Mouse (Mus musculus) CH12.LX (cell line): ENCODE data around the gene Ptprf. TPM values are rescaled to one million over a fixed set of nuclear protein-coding genes. Genes with fewer than 3 reads are reported as not detected.

Experiments
- DNase-seq: peaks from one replicate; pipeline ENCODE4 v3.0.0-alpha.2; 2013; ENCODE audit errors: extremely low read depth
- H3K27ac ChIP-seq: 2 replicates; pipeline ENCODE4 v1.5.1; 2012; ENCODE audit warnings: low read depth, mild to moderate bottlenecking, control low read depth, moderate library complexity; ENCODE audit not compliant: insufficient read depth
- H3K27me3 ChIP-seq: replicated peaks from 2 replicates; pipeline ENCODE3; 2012; ENCODE audit warnings: inconsistent platforms
- H3K36me3 ChIP-seq, 2 experiments: replicated peaks in 1 of 2; 2 replicates each; pipeline versions ENCODE3 to v1.6.1; 2012; ENCODE audit warnings: inconsistent platforms in 1 of 2, low read length in 1 of 2, mild to moderate bottlenecking in 1 of 2, mixed read lengths in 1 of 2, moderate library complexity in 1 of 2; ENCODE audit not compliant: control insufficient read depth in 1 of 2, insufficient read depth in 1 of 2
- H3K4me1 ChIP-seq, 2 experiments: 2 replicates each; pipeline ENCODE4 v1.6.1; 2012; ENCODE audit warnings: inconsistent platforms in 1 of 2, moderate library complexity in 1 of 2; ENCODE audit not compliant: insufficient read depth in 2 of 2, control insufficient read depth in 1 of 2
- H3K4me2 ChIP-seq: 2 replicates; pipeline ENCODE4 v1.6.1; 2012; ENCODE audit warnings: low read depth, mild to moderate bottlenecking, control low read depth; ENCODE audit not compliant: poor library complexity, insufficient read depth, severe bottlenecking
- H3K4me3 ChIP-seq, 3 experiments: fragments of 150-350 bp in 1 of 3; sonication (generic) in 1 of 3; replicated peaks in 1 of 3; 2 replicates each; pipeline versions ENCODE3 to v1.5.1; 2011 to 2012; ENCODE audit warnings: low read depth in 2 of 3, low read length in 2 of 3, mild to moderate bottlenecking in 2 of 3, moderate library complexity in 2 of 3, control low read depth in 1 of 3, improper control_type of control experiment in 1 of 3, inconsistent platforms in 1 of 3, mixed read lengths in 1 of 3; ENCODE audit not compliant: poor library complexity in 1 of 3
- H3K79me2 ChIP-seq: replicated peaks from 2 replicates; pipeline ENCODE4 v1.6.1; 2012; ENCODE audit warnings: mild to moderate bottlenecking, moderate library complexity; ENCODE audit not compliant: control insufficient read depth, poor library complexity, insufficient read depth, severe bottlenecking; ENCODE audit errors: extremely low read depth
- H3K9ac ChIP-seq: 2 replicates; pipeline ENCODE4 v1.6.1; 2012; ENCODE audit warnings: low read depth, mild to moderate bottlenecking, control low read depth, moderate library complexity; ENCODE audit not compliant: insufficient read depth
- H3K9me3 ChIP-seq: replicated peaks from 2 replicates; pipeline ENCODE3; 2012; ENCODE audit warnings: low read length, inconsistent platforms, mixed read lengths
- BHLHE40 ChIP-seq: IDR thresholded peaks from 2 replicates; pipeline ENCODE4 v1.6.1; 2011; ENCODE audit warnings: mild to moderate bottlenecking, low read depth, low read length, improper control_type of control experiment
- ELF1 ChIP-seq: IDR thresholded peaks from 2 replicates; pipeline ENCODE4 v1.6.1; 2014; ENCODE audit warnings: low read depth, mild to moderate bottlenecking, inconsistent platforms, low read length, improper control_type of control experiment
- ETS1 ChIP-seq: conservative IDR thresholded peaks from 2 replicates; pipeline ENCODE4 v1.6.1; 2012; ENCODE audit warnings: low read depth, mild to moderate bottlenecking, inconsistent platforms, low read length, improper control_type of control experiment, moderate library complexity
- HCFC1 ChIP-seq: IDR thresholded peaks from 2 replicates; pipeline ENCODE4 v1.6.1; 2012; ENCODE audit warnings: low read depth, mild to moderate bottlenecking, inconsistent platforms, low read length, improper control_type of control experiment
- IRF4 ChIP-seq: IDR thresholded peaks from 2 replicates; pipeline ENCODE4 v1.6.1; 2014; ENCODE audit warnings: low read depth, mild to moderate bottlenecking, inconsistent platforms, low read length, improper control_type of control experiment
- KAT2A ChIP-seq: IDR thresholded peaks from 2 replicates; pipeline ENCODE4 v1.6.1; 2012; ENCODE audit warnings: low read length, improper control_type of control experiment, inconsistent platforms; ENCODE audit not compliant: insufficient replicate concordance
- MAFK ChIP-seq: IDR thresholded peaks from 2 replicates; pipeline ENCODE4 v1.6.1; 2011; ENCODE audit warnings: low read length, improper control_type of control experiment; ENCODE audit not compliant: insufficient replicate concordance
- MAX ChIP-seq: IDR thresholded peaks from 2 replicates; pipeline ENCODE4 v1.6.1; 2011; ENCODE audit warnings: low read length, improper control_type of control experiment
- MAZ ChIP-seq: IDR thresholded peaks from 2 replicates; pipeline ENCODE4 v1.6.1; 2012; ENCODE audit warnings: low read depth, mild to moderate bottlenecking, inconsistent platforms, low read length, improper control_type of control experiment, moderate library complexity
- MEF2A ChIP-seq: IDR thresholded peaks from 2 replicates; pipeline ENCODE4 v1.6.1; 2014; ENCODE audit warnings: low read depth, mild to moderate bottlenecking, inconsistent platforms, low read length, improper control_type of control experiment, borderline replicate concordance
- MXI1 ChIP-seq: IDR thresholded peaks from 2 replicates; pipeline ENCODE4 v1.6.1; 2011; ENCODE audit warnings: mild to moderate bottlenecking, low read depth, low read length, improper control_type of control experiment
- MYC ChIP-seq: IDR thresholded peaks from 2 replicates; pipeline ENCODE4 v1.6.1; 2011; ENCODE audit warnings: low read depth, mild to moderate bottlenecking, improper control_type of control experiment, low read length
- NELFE ChIP-seq: IDR thresholded peaks from 2 replicates; pipeline ENCODE4 v1.6.1; 2011; ENCODE audit warnings: low read depth, low read length, improper control_type of control experiment
- POLR2A ChIP-seq: IDR thresholded peaks from 2 replicates; pipeline ENCODE4 v1.6.1; 2011; ENCODE audit warnings: low read depth, mild to moderate bottlenecking, improper control_type of control experiment, low read length
- RAD21 ChIP-seq: IDR thresholded peaks from 2 replicates; pipeline ENCODE4 v1.6.1; 2011; ENCODE audit warnings: low read depth, mild to moderate bottlenecking, low read length, improper control_type of control experiment, moderate library complexity
- RCOR1 ChIP-seq: conservative IDR thresholded peaks from 2 replicates; pipeline ENCODE4 v1.6.1; 2012; ENCODE audit warnings: low read depth, mild to moderate bottlenecking, inconsistent platforms, low read length, improper control_type of control experiment
- SIN3A ChIP-seq: IDR thresholded peaks from 2 replicates; pipeline ENCODE4 v1.6.1; 2012; ENCODE audit warnings: low read length, improper control_type of control experiment, inconsistent platforms
- SMC3 ChIP-seq: IDR thresholded peaks from 2 replicates; pipeline ENCODE4 v1.6.1; 2011; ENCODE audit warnings: low read depth, low read length, improper control_type of control experiment
- UBTF ChIP-seq: IDR thresholded peaks from 2 replicates; pipeline ENCODE4 v1.6.1; 2012; ENCODE audit warnings: low read depth, mild to moderate bottlenecking, inconsistent platforms, low read length, improper control_type of control experiment, moderate library complexity
- USF1 ChIP-seq: IDR thresholded peaks from 2 replicates; pipeline ENCODE4 v1.6.1; 2014; ENCODE audit warnings: low read depth, mild to moderate bottlenecking, inconsistent platforms, low read length, improper control_type of control experiment
- USF2 ChIP-seq: conservative IDR thresholded peaks from 2 replicates; pipeline ENCODE4 v1.6.1; 2011; ENCODE audit warnings: low read depth, low read length, improper control_type of control experiment
- ZKSCAN1 ChIP-seq: IDR thresholded peaks from 2 replicates; pipeline ENCODE4 v1.6.1; 2012; ENCODE audit warnings: low read depth, inconsistent platforms, low read length, improper control_type of control experiment, borderline replicate concordance
- dilution Hi-C: fragments of 300-500 bp; cut with MboI; formaldehyde crosslinking; loops from 2 replicates; pipeline ENCODE4 v1.14.3; 2020; ENCODE audit warnings: low sequenced_read_pairs; ENCODE audit not compliant: extremely low pct_unique_long_range_greater_than_20kb, extremely low pct_ligation_motif_present
- in situ Hi-C: fragments of 300-500 bp; cut with MboI; formaldehyde crosslinking; loops from 3 replicates; pipeline ENCODE4 v1.14.3; 2019; ENCODE audit warnings: low sequenced_read_pairs, low pct_ligation_motif_present, low pct_unique_long_range_greater_than_20kb, mixed read lengths
- polyA plus RNA-seq: library from polyadenylated mRNA; unstranded; fragments of >175 nt; gene quantifications from 2 replicates; pipeline ENCODE4 v1.2.1, GENCODE M21; 2012; ENCODE audit warnings: low read depth; ENCODE audit not compliant: insufficient read length
- total RNA-seq, 2 experiments: library from RNA; depleted of rRNA; stranded (reverse); fragments of 300-350 nt in 1 of 2; fragments of >200 nt in 1 of 2; gene quantifications; 2 replicates each; pipeline ENCODE4 v1.2.3; 2012 to 2014

The Ptprf gene
- total and polyA plus RNA-seq, 3 experiments: 0.11 to 0.21 TPM; not detected in 1

DNA sequence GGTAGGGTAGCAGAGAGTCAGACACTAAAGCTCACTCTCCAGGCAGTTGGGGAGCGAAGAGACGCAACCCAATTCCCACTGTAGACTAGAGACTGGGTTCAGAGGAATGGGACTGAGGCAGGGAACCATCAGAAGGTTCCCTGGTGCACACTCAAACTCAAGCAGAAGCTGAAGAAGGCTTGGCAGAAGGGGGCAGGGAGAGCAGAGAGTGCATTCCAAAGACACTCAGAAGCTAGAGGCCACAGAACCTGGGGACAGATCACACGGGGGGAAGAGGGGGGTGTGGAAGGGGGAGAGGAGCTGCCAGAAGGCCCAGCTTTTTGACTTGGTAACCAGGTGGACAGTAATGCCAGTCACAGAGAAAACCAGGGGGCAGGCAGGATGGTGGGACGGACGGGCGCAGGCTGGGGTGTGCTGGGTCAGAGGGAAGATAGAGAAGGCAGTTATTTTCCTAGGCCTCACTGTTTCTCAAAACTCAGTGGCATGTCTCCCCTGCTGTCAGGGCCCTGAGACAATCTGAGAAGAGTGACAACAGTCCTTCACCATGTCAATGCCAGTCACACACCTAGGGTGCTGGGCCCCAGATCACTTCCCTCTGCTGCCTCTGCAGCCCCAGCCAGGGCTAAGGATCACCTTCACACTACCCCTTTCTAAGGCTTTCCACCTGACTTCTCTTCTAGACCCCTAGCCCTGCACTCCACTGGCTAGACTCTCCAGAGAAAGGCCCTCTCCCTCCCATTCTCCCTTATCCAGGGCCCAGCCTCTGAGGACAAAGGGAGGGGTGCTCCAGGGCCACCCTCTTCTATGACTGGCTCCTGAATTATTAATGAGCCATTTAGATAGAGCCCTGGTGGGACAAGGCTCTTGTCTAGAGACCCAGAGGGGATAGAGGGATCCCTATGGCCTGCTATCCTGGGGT, 15.3 kb downstream of the Ptprf start:
- dilution Hi-C loops (no loop called here), in situ Hi-C loops (no loop called here)
- Histone ChIP-seq H3K9ac (no peak overlapping the region), H3K4me2 (no peak overlapping the region), H3K27me3 (peaks cover 79% of the 10 kb centered on the region), H3K79me2 (no peaks in the 10 kb centered on the region), H3K4me1 (peaks cover 11 to 26% of the 10 kb centered on the region in 2 experiments), H3K9me3 (peaks cover 3% of the 10 kb centered on the region), H3K4me3 (no peak overlapping the region), H3K27ac (no peak overlapping the region), H3K36me3 (no peaks in the 10 kb centered on the region)
- TF ChIP-seq SMC3 (no peak), KAT2A (no peak), HCFC1 (no peak), POLR2A (no peak), MAX (no peak), BHLHE40 (no peak), ELF1 (no peak), NELFE (no peak), MAZ (no peak), MYC (no peak), SIN3A (no peak), USF2 (no peak)
- DNase-seq: no peak

DNA sequence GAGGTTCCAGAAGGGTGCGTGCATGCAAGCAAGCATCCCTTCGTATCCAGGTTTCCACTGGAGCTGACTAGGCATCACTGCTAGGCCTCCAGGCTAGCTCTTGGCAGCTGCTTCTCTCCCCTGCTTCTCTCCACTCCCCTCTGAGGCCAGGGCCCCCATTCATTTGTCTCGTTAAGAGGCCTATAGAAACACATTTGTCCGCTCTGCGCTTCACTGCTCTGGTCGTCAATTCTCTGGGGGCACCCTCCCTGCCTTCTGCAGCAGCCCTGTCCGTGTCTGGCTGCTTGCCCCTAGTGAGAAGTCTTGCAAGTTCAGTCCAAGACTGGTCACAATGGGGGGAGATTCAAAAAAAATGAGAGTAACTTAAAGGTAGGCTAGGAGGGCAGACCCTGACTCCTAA, 16.7 kb downstream of the Ptprf start:
- dilution Hi-C loops (no loop called here), in situ Hi-C loops (no loop called here)
- peaks cover 74% of the 10 kb centered on the region for H3K27me3 ChIP-seq
- peaks cover 11 to 26% of the 10 kb centered on the region in 2 experiments for H3K4me1 ChIP-seq
- no peak overlapping the region for H3K27ac ChIP-seq
- H3K36me3 ChIP-seq: no peaks in the 10 kb centered on the region
- no peak overlapping the region for H3K4me2 ChIP-seq
- peaks cover 12% of the 10 kb centered on the region for H3K9me3 ChIP-seq
- H3K9ac ChIP-seq: no peak overlapping the region
- no peak overlapping the region for H3K4me3 ChIP-seq
- no peak for TF ChIP-seq MEF2A
- no peaks in the 10 kb centered on the region for H3K79me2 ChIP-seq
- no peak for DNase-seq

DNA sequence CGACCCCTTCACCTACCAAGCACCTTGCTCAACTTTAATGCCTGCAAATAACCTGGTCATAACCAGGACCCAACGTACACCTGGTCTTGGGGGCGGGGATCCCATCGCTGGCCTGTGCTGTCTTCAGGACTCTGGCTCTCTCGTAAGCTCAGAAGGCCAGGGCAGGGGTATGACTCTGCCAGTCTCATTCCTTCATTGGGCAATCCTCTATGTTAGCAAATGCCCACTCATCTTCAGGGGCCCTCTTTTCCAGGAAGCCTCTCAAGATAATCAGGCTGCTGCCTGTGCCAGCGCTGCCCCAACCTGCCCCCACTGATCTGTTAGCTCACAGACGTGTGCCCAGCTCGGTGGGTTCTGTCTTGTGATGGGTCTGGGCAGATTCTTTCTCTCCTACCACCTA, 17.2 kb downstream of the Ptprf start:
- DNase-seq: no peak
- no peaks in the 10 kb centered on the region for H3K79me2 ChIP-seq
- no peaks in the 10 kb centered on the region for H3K36me3 ChIP-seq
- in situ Hi-C loops: no loop called here
- H3K4me3 ChIP-seq: no peak overlapping the region
- TF ChIP-seq IRF4 (no peak), RCOR1 (no peak), MYC (no peak), ZKSCAN1 (no peak), MXI1 (no peak), MAFK (no peak), USF2 (no peak), UBTF (no peak), ETS1 (no peak), SIN3A (no peak), USF1 (no peak), RAD21 (no peak), POLR2A (no peak)
- TF ChIP-seq, all 38 proteins: peak for 0
- H3K9me3 ChIP-seq: peaks cover 12% of the 10 kb centered on the region
- H3K4me1 ChIP-seq: peaks cover 11 to 26% of the 10 kb centered on the region in 2 experiments
- H3K27me3 ChIP-seq: peaks cover 74% of the 10 kb centered on the region
- H3K9ac ChIP-seq: no peak overlapping the region
- no peak overlapping the region for H3K27ac ChIP-seq
- H3K4me2 ChIP-seq: no peak overlapping the region
- dilution Hi-C loops: no loop called here
